Mouse (Mus musculus) ES-E14 (cell line): ENCODE data around the gene Endou. TPM values are rescaled to one million over a fixed set of nuclear protein-coding genes. Genes with fewer than 3 reads are reported as not detected.

ENCODE experiments used
- DNase-seq: peaks from one replicate; pipeline ENCODE4 v3.0.0-alpha.2; 2013; ENCODE audit warnings: low read depth, low spot score
- H3K27ac ChIP-seq: 2 replicates; pipeline ENCODE4 v1.5.1; 2012; ENCODE audit warnings: low read depth, mild to moderate bottlenecking, low read length, moderate library complexity, mixed read lengths; ENCODE audit not compliant: poor library complexity, insufficient read depth, severe bottlenecking
- H3K36me3 ChIP-seq: 2 replicates; pipeline ENCODE4 v1.6.1; 2012; ENCODE audit warnings: mild to moderate bottlenecking, low read length, moderate library complexity, mixed read lengths; ENCODE audit not compliant: control insufficient read depth, poor library complexity, insufficient read depth, severe bottlenecking
- H3K4me1 ChIP-seq, 2 experiments: fragments of 150-350 bp in 1 of 2; sonication (generic) in 1 of 2; 2 replicates each; pipeline ENCODE4 v1.6.1; 2012; ENCODE audit warnings: low read length in 2 of 2, mild to moderate bottlenecking in 1 of 2, mixed read lengths in 1 of 2; ENCODE audit not compliant: control insufficient read depth in 2 of 2, insufficient read depth in 2 of 2, poor library complexity in 1 of 2
- H3K4me3 ChIP-seq, 2 experiments: fragments of 150-350 bp in 1 of 2; sonication (generic) in 1 of 2; 2 replicates each; pipeline ENCODE4 v1.5.1; 2012; ENCODE audit warnings: low read length in 2 of 2, low read depth in 1 of 2, mild to moderate bottlenecking in 1 of 2, mixed read lengths in 1 of 2; ENCODE audit not compliant: insufficient read depth in 1 of 2, poor library complexity in 1 of 2, severe bottlenecking in 1 of 2
- H3K9ac ChIP-seq: 2 replicates; pipeline ENCODE4 v1.6.1; 2012; ENCODE audit warnings: low read depth, mild to moderate bottlenecking, low read length, mixed read lengths; ENCODE audit not compliant: poor library complexity, insufficient read depth, severe bottlenecking
- H3K9me3 ChIP-seq: fragments of 150-350 bp; sonication (generic); 2 replicates; pipeline ENCODE4 v1.6.1; 2012; ENCODE audit warnings: low read depth, mild to moderate bottlenecking, low read length; ENCODE audit not compliant: control insufficient read depth, insufficient read depth
- CHD2 ChIP-seq: IDR thresholded peaks from 2 replicates; pipeline ENCODE4 v1.6.1; 2014; ENCODE audit warnings: mild to moderate bottlenecking, low read depth, low read length, inconsistent platforms
- HCFC1 ChIP-seq: IDR thresholded peaks from 2 replicates; pipeline ENCODE4 v1.6.1; 2012; ENCODE audit warnings: low read length, inconsistent platforms, borderline replicate concordance; ENCODE audit not compliant: insufficient read depth
- MAFK ChIP-seq: IDR thresholded peaks from 2 replicates; pipeline ENCODE4 v1.6.1; 2014; ENCODE audit warnings: mild to moderate bottlenecking, low read depth, low read length, inconsistent platforms; ENCODE audit not compliant: insufficient read depth
- ZC3H11A ChIP-seq: IDR thresholded peaks from 2 replicates; pipeline ENCODE4 v1.6.1; 2012; ENCODE audit warnings: low read depth, mild to moderate bottlenecking, inconsistent platforms, low read length, borderline replicate concordance
- ZNF384 ChIP-seq: IDR thresholded peaks from 2 replicates; pipeline ENCODE4 v1.6.1; 2012; ENCODE audit warnings: low read depth, low read length, inconsistent platforms
- in situ Hi-C, 2 experiments: fragments of 600-800 bp; cut with MboI; formaldehyde crosslinking; loops; one replicate each; pipeline ENCODE4 v1.15.1; 2025; ENCODE audit warnings: low sequenced_read_pairs in 2 of 2, inconsistent platforms in 1 of 2; ENCODE audit not compliant: unreplicated experiment in 2 of 2
- total RNA-seq: library from RNA; depleted of rRNA; stranded (reverse); fragments of 300-350 nt; gene quantifications from 2 replicates; pipeline ENCODE4 v1.2.3, GENCODE M21; 2012

Endou gene
- total RNA-seq, 1 experiment: 0.31 TPM

DNA sequence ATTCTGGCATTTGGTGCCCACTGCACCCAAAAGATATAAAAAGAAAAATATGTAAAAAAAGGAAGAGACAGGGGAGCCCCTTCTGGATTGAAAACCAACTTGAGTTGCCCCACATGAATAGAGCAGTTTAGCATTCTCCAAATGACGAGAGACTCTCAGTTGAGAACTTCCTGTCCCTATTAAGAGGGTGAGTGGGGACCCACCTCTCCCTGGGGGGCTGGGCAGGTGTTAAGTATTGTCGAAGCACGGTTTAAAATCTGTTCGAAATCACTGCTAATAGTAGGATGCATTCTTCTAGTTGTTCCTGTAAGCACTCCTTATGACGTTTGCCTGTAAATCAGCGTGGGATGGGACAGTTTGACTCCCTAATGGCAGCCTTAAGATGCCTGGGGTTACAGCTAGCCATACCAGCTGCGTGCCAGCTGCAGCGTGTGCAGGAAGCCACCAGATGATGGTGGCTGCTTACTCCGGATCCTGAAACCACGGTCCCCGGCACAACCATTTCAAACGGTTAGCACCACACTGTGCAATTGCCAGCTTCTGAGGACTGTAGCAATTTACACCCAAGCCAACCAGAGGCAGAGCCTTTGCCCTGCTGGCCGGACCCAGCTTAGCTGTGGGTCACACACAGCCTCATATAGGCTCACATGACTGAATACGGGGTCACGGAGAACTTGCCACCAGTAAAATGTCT lies 10.0 kb downstream of the Endou start:
- in situ Hi-C loops: no loop called here

GRCm38 (mm10) chr15:97720026-97720675 lies 11.0 kb downstream of the Endou start:
- Histone ChIP-seq H3K27ac (no peak overlapping the region), H3K4me3 (no peak overlapping the region), H3K4me1 (no peaks in the 10 kb centered on the region), H3K9ac (no peak overlapping the region), H3K36me3 (no peaks in the 10 kb centered on the region), H3K9me3 (no peaks in the 10 kb centered on the region)
- DNase-seq: no peak
- TF ChIP-seq HCFC1 (no peak), MAFK (no peak), ZNF384 (no peak), ZC3H11A (no peak), CHD2 (no peak)
- in situ Hi-C loops: no loop called here

More for the DNA sequence above, 10.0 kb downstream of the Endou start:
- Histone ChIP-seq H3K36me3 (no peaks in the 10 kb centered on the region), H3K27ac (no peak overlapping the region), H3K4me3 (no peak overlapping the region), H3K9ac (no peak overlapping the region), H3K4me1 (no peaks in the 10 kb centered on the region), H3K9me3 (no peaks in the 10 kb centered on the region)
- TF ChIP-seq ZC3H11A (no peak), CHD2 (no peak), HCFC1 (no peak), ZNF384 (no peak)
- DNase-seq: no peak

GRCm38 (mm10) chr15:97719494-97719893 lies 11.6 kb downstream of the Endou start:
- Histone ChIP-seq H3K4me1 (no peaks in the 10 kb centered on the region), H3K4me3 (peak overlapping the region in 1 of 2 experiments; percentile 24; a peak in 1 of 4 replicates), H3K27ac (no peak overlapping the region), H3K9me3 (no peaks in the 10 kb centered on the region), H3K9ac (no peak overlapping the region), H3K36me3 (no peaks in the 10 kb centered on the region)
- in situ Hi-C loops: no loop called here
- TF ChIP-seq CHD2 (no peak), HCFC1 (no peak), MAFK (no peak), ZNF384 (no peak), ZC3H11A (no peak)
- DNase-seq: no peak

GRCm38 (mm10) chr15:97718535-97719155 lies 12.5 kb downstream of the Endou start:
- in situ Hi-C loops: no loop called here
- H3K4me3 ChIP-seq: no peak overlapping the region

More at GRCm38 (mm10) chr15:97718535-97719155, 12.5 kb downstream of the Endou start:
- Histone ChIP-seq H3K36me3 (no peaks in the 10 kb centered on the region), H3K9me3 (no peaks in the 10 kb centered on the region), H3K27ac (no peak overlapping the region), H3K4me1 (peaks cover 0 to under 1% of the 10 kb centered on the region in 2 experiments; a peak in 1 of 4 replicates), H3K9ac (no peak overlapping the region)
- TF ChIP-seq ZNF384: no peak
- TF ChIP-seq MAFK: no peak
- no peak for TF ChIP-seq HCFC1
- no peak for TF ChIP-seq CHD2
- TF ChIP-seq ZC3H11A: no peak
- DNase-seq: no peak
